In the genomic region with DNA sequence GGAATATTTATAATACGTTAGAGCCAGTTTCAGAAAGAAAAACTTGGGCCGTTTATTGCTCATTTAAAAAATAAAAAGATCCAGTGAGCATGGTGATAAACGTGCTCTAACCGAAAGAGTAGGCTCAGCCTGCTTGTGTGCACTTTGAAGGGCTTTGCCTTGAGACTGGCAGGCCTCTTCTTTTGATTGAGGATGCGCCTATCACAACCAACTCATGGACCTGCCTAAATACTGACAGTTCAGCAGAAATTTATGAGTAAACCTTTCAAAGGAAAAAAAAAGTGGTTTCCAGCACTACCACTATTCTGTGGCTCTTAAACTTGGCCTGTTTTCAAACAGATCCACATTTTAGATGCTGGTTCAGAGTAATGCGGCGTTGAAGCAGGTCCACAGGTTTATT, we compare ENCODE assay signal across 10 mouse cellular contexts. TPM values are rescaled to one million over a fixed set of nuclear protein-coding genes. Genes with fewer than 3 reads are reported as not detected.
DNase-seq lines count a peak whose midpoint lies in the region; ATAC-seq and TF ChIP-seq lines count a peak whose summit lies in the region.
"Had no signal": no experiment of that assay in that cellular context is flagged by ENCODE, and none has a peak within 500 bp of the region (broad histone marks: within the 10 kb centered on the region; RNA-seq: fewer than 3 reads in every experiment).

No protein-coding gene starts in this region.

- TF ChIP-seq CTCF in liver, postnatal 0 days (IDR thresholded peaks at IDR 0.05; ENCODE audit: low read depth), result no peak

- peak overlapping the region; percentile 100 for H3K9ac ChIP-seq in heart, embryonic 12.5 days
- H3K9ac ChIP-seq in heart, embryonic 14.5 days (ENCODE audit: low read length), result peak overlapping the region; percentile 99
- peak overlapping the region; percentile 13; the same call in 1 of the 2 replicates for H3K9ac ChIP-seq in liver, postnatal 0 days (replicated peaks)
- H3K9ac ChIP-seq: liver, embryonic 15.5 days had no signal

- peak overlapping the region; percentile 98 for H3K4me3 ChIP-seq in heart, embryonic 12.5 days
- H3K4me3 ChIP-seq in heart, embryonic 14.5 days (ENCODE audit: control insufficient read depth in 1 of 2, insufficient read depth in 1 of 2, low read depth in 1 of 2, low read length in 2 of 2), result peak overlapping the region; percentile 25 to 98
- H3K4me3 ChIP-seq in liver, postnatal 0 days (ENCODE audit: low read depth, low read length), result no peak overlapping the region

- no peaks in the 10 kb centered on the region for H3K27me3 ChIP-seq in heart, embryonic 12.5 days (replicated peaks)
- H3K27me3 ChIP-seq in heart, embryonic 14.5 days (ENCODE audit: control insufficient read depth, insufficient read depth, low read length), result no peaks in the 10 kb centered on the region
- H3K27me3 ChIP-seq in liver, postnatal 0 days (ENCODE audit: insufficient read depth, low read length), result no peaks in the 10 kb centered on the region

- H3K27ac ChIP-seq in heart, embryonic 12.5 days (ENCODE audit: poor library complexity, severe bottlenecking), result peak overlapping the region; percentile 97
- peak overlapping the region; percentile 52 to 98; a peak in 3 of 4 replicates for H3K27ac ChIP-seq in heart, embryonic 14.5 days (replicated peaks in 1 of 2; ENCODE audit: control insufficient read depth in 1 of 2, insufficient read depth in 1 of 2, low read depth in 2 of 2, low read length in 2 of 2)
- no peak overlapping the region; the same call in 1 of the 2 replicates for H3K27ac ChIP-seq in liver, postnatal 0 days (ENCODE audit: low read depth)
- H3K27ac ChIP-seq: liver, embryonic 15.5 days had no signal

- no peak for ATAC-seq in heart, embryonic 12.5 days (ENCODE audit: insufficient number of reproducible peaks, low FRiP score)
- ATAC-seq in heart, embryonic 14.5 days (ENCODE audit: insufficient number of reproducible peaks, insufficient read depth, low FRiP score, low read depth), result no peak
- ATAC-seq in liver, postnatal 0 days, result no peak

- H3K4me1 ChIP-seq in heart, embryonic 12.5 days (replicated peaks), result no peaks in the 10 kb centered on the region
- H3K4me1 ChIP-seq in heart, embryonic 14.5 days (ENCODE audit: control insufficient read depth in 2 of 2, insufficient read depth in 2 of 2, low read length in 2 of 2), result peaks cover 0 to 5% of the 10 kb centered on the region in 2 experiments; a peak in 3 of 4 replicates
- 0 out of 2 replicates have a peak, but pooled peaks cover 10% of the 10 kb centered on the region for H3K4me1 ChIP-seq in liver, postnatal 0 days (ENCODE audit: insufficient read depth)

- peaks cover 22% of the 10 kb centered on the region for H3K36me3 ChIP-seq in heart, embryonic 12.5 days
- H3K36me3 ChIP-seq in heart, embryonic 14.5 days (ENCODE audit: control insufficient read depth, insufficient read depth, low read length), result peaks cover 25% of the 10 kb centered on the region
- H3K36me3 ChIP-seq in liver, postnatal 0 days (replicated peaks; ENCODE audit: insufficient read depth, low read length), result peaks cover 12% of the 10 kb centered on the region; the same call in 1 of the 2 replicates

- no peak for TF ChIP-seq EP300 in liver, postnatal 0 days (IDR thresholded peaks at IDR 0.05; ENCODE audit: low read depth)

- H3K4me2 ChIP-seq in heart, embryonic 12.5 days, result peak overlapping the region; percentile 85
- peak overlapping the region; percentile 82 for H3K4me2 ChIP-seq in heart, embryonic 14.5 days (ENCODE audit: low read length)
- H3K4me2 ChIP-seq in liver, postnatal 0 days (ENCODE audit: low read depth, low read length), result peak overlapping the region; percentile 83

- H3K9me3 ChIP-seq in heart, embryonic 12.5 days (replicated peaks), result no peaks in the 10 kb centered on the region
- no peaks in the 10 kb centered on the region for H3K9me3 ChIP-seq in heart, embryonic 14.5 days (ENCODE audit: control insufficient read depth, low read length)
- no peaks in the 10 kb centered on the region for H3K9me3 ChIP-seq in liver, postnatal 0 days (ENCODE audit: low read length)
- H3K9me3 ChIP-seq: liver, embryonic 15.5 days had no signal

- no peak for DNase-seq in heart, postnatal 14 days
- peak; percentile 44 to 65 for DNase-seq in adrenal gland, postnatal 36 days
- DNase-seq in liver, postnatal 0 days, result no peak
- DNase-seq in retina, embryonic 14.5 days (ENCODE audit: low spot score), result no peak
- no peak for DNase-seq in thymus, postnatal 14 days
- DNase-seq in gastrocnemius, postnatal 10 days, result no peak

- 44% methylated on average over 7 of the region's 7 CpGs for WGBS in heart, embryonic 12.5 days
- WGBS in heart, embryonic 14.5 days, result 49% methylated on average over 7 of the region's 7 CpGs
- 67% methylated on average over 7 of the region's 7 CpGs for WGBS in liver, postnatal 0 days (ENCODE audit: insufficient replicate concordance)

- intact Hi-C loops in heart, postnatal 14 days (cut with DNase I), result loop anchor here (1.0 to 2.0 kb wide), 2 partner anchors 28 to 83 kb away; no protein-coding TSS in a partner anchor

RNA-seq across cellular contexts. Expression of a gene that starts 2.1 kb away (rescaled TPM):
- polyA plus RNA-seq in heart, embryonic 12.5 days (2016; fragmentation: Nextera tagmentation; extraction: Ambion mirVana), result 0.50 and 0.74 TPM in 2 replicates
- total RNA-seq in heart, postnatal 14 days (2021), result not detected
- total RNA-seq in adrenal gland, postnatal 36 days (2021), result not detected
- 0.57 and 0.59 TPM in 2 replicates for polyA plus RNA-seq in heart, embryonic 14.5 days (2014; fragmentation: Nextera tagmentation; extraction: Ambion mirVana)
- not detected in 2 replicates for polyA plus RNA-seq in liver, postnatal 0 days (2015; fragmentation: Nextera tagmentation; extraction: Ambion mirVana)
- 1 to 10 TPM; 1.4 TPM for total RNA-seq in gastrocnemius, postnatal 10 days (2021)
- total RNA-seq: common myeloid progenitor, adult 5-6 weeks had no signal

RNA-seq across cellular contexts. Expression of a gene that starts 7.5 kb away (rescaled TPM):
- 37.5 and 42.0 TPM in 2 replicates for polyA plus RNA-seq in heart, embryonic 12.5 days (2016; fragmentation: Nextera tagmentation; extraction: Ambion mirVana)
- 100 to 1,000 TPM; 159 to 170 TPM for total RNA-seq in heart, postnatal 14 days (2021)
- 100 to 1,000 TPM; 124 to 204 TPM for total RNA-seq in adrenal gland, postnatal 36 days (2021)
- polyA plus RNA-seq in heart, embryonic 14.5 days (2014; fragmentation: Nextera tagmentation; extraction: Ambion mirVana), result 50.9 and 54.3 TPM in 2 replicates
- 9.9 TPM in 2 replicates for polyA plus RNA-seq in liver, postnatal 0 days (2015; fragmentation: Nextera tagmentation; extraction: Ambion mirVana)
- total RNA-seq in gastrocnemius, postnatal 10 days (2021), result 100 to 1,000 TPM; 111 to 124 TPM

Comparison
In these comparisons a context has a peak if more than half of its experiments do, and no peak if none do; other contexts are left out.
1. H3K9ac ChIP-seq: peak in every context shown above with its lines; median percentile 100 in heart, embryonic 12.5 days; 99 in heart, embryonic 14.5 days; 13 in liver, postnatal 0 days.
2. DNase-seq: peak in adrenal gland, postnatal 36 days (2 of 2); none in heart, postnatal 14 days (0 of 2), liver, postnatal 0 days (single experiment), retina, embryonic 14.5 days (single experiment), thymus, postnatal 14 days (single experiment) and gastrocnemius, postnatal 10 days (single experiment).
3. Peak in every context shown above with its lines, with median percentiles within 50 percentile points of each other: H3K4me2 ChIP-seq.